Mouse (Mus musculus): ENCODE measurements around the gene Gpa33. TPM values are rescaled to one million over a fixed set of nuclear protein-coding genes. Genes with fewer than 3 reads are reported as not detected.

Gene Gpa33
- polyA plus RNA-seq, 2 experiments, result 1.1 to 1.2 TPM

GRCm38 (mm10) chr1:166094462-166094861, 35.6 kb upstream of the Gpa33 start:
- 79% methylated on average over 3 of the region's 3 CpGs for WGBS
- ATAC-seq (ENCODE audit: low FRiP score, low read depth) (no peak), DNase-seq (ENCODE audit: low spot score) (no peak)
- H3K36me3 ChIP-seq (ENCODE audit: control insufficient read depth, insufficient read depth, low read length), result no peaks in the 10 kb centered on the region
- no peaks in the 10 kb centered on the region for H3K27me3 ChIP-seq (ENCODE audit: control insufficient read depth, insufficient read depth, low read length)
- no peak overlapping the region for H3K9ac ChIP-seq (ENCODE audit: low read depth, low read length, severe bottlenecking)
- TF ChIP-seq POLR2A (IDR thresholded peaks at IDR 0.05; ENCODE audit: borderline replicate concordance, extremely low read depth, insufficient read depth, insufficient read length), result no peak
- H3K9me3 ChIP-seq (ENCODE audit: control insufficient read depth, low read length), result no peaks in the 10 kb centered on the region
- H3K4me3 ChIP-seq (replicated peaks; ENCODE audit: low read length), result no peak overlapping the region
- no peaks in the 10 kb centered on the region for H3K4me1 ChIP-seq (ENCODE audit: control insufficient read depth, insufficient read depth, low read length)
- H3K4me2 ChIP-seq (replicated peaks; ENCODE audit: low read depth, low read length, severe bottlenecking), result no peak overlapping the region
- H3K27ac ChIP-seq (replicated peaks; ENCODE audit: low read depth, low read length), result no peak overlapping the region

- no peaks in the 10 kb centered on the region for H3K4me1 ChIP-seq (ENCODE audit: control insufficient read depth, insufficient read depth, low read length)
- ATAC-seq (ENCODE audit: low FRiP score, low read depth) (no peak), DNase-seq (ENCODE audit: low spot score) (no peak)
- 98% methylated on average over 2 of the region's 2 CpGs for WGBS
- TF ChIP-seq POLR2A (IDR thresholded peaks at IDR 0.05; ENCODE audit: borderline replicate concordance, extremely low read depth, insufficient read depth, insufficient read length), result no peak
- H3K9me3 ChIP-seq (ENCODE audit: control insufficient read depth, low read length), result no peaks in the 10 kb centered on the region
- H3K36me3 ChIP-seq (ENCODE audit: control insufficient read depth, insufficient read depth, low read length), result no peaks in the 10 kb centered on the region
- H3K4me3 ChIP-seq (replicated peaks; ENCODE audit: low read length), result no peak overlapping the region
- no peak overlapping the region for H3K27ac ChIP-seq (replicated peaks; ENCODE audit: low read depth, low read length)
- H3K27me3 ChIP-seq (ENCODE audit: control insufficient read depth, insufficient read depth, low read length), result no peaks in the 10 kb centered on the region
- no peak overlapping the region for H3K4me2 ChIP-seq (replicated peaks; ENCODE audit: low read depth, low read length, severe bottlenecking)
- H3K9ac ChIP-seq (ENCODE audit: low read depth, low read length, severe bottlenecking), result no peak overlapping the region
Measured at GRCm38 (mm10) chr1:166098120-166098519, 31.9 kb upstream of the Gpa33 start.

- WGBS, result 67% methylated on average over 11 of the region's 11 CpGs
- H3K4me1 ChIP-seq (ENCODE audit: control insufficient read depth, insufficient read depth, low read length), result no peaks in the 10 kb centered on the region
- H3K27ac ChIP-seq (replicated peaks; ENCODE audit: low read depth, low read length), result no peak overlapping the region
Measured at GRCm38 (mm10) chr1:166102920-166103608, 27.0 kb upstream of the Gpa33 start.

GRCm38 (mm10) chr1:166104858-166105257, 25.2 kb upstream of the Gpa33 start:
- no peak overlapping the region for H3K27ac ChIP-seq (replicated peaks; ENCODE audit: low read depth, low read length)
- no peaks in the 10 kb centered on the region for H3K9me3 ChIP-seq (ENCODE audit: control insufficient read depth, low read length)
- H3K9ac ChIP-seq (ENCODE audit: low read depth, low read length, severe bottlenecking), result no peak overlapping the region
- DNase-seq (ENCODE audit: low spot score) (no peak), ATAC-seq (ENCODE audit: low FRiP score, low read depth) (no peak)
- 88% methylated on average over 3 of the region's 3 CpGs for WGBS
- no peak overlapping the region for H3K4me2 ChIP-seq (replicated peaks; ENCODE audit: low read depth, low read length, severe bottlenecking)
- H3K36me3 ChIP-seq (ENCODE audit: control insufficient read depth, insufficient read depth, low read length), result no peaks in the 10 kb centered on the region
- H3K4me1 ChIP-seq (ENCODE audit: control insufficient read depth, insufficient read depth, low read length), result no peaks in the 10 kb centered on the region
- TF ChIP-seq POLR2A (IDR thresholded peaks at IDR 0.05; ENCODE audit: borderline replicate concordance, extremely low read depth, insufficient read depth, insufficient read length), result no peak
- no peaks in the 10 kb centered on the region for H3K27me3 ChIP-seq (ENCODE audit: control insufficient read depth, insufficient read depth, low read length)
- no peak overlapping the region for H3K4me3 ChIP-seq (replicated peaks; ENCODE audit: low read length)

More at GRCm38 (mm10) chr1:166102920-166103608, 27.0 kb upstream of the Gpa33 start:
- DNase-seq (ENCODE audit: low spot score) (no peak), ATAC-seq (ENCODE audit: low FRiP score, low read depth) (no peak)
- H3K36me3 ChIP-seq (ENCODE audit: control insufficient read depth, insufficient read depth, low read length), result no peaks in the 10 kb centered on the region
- no peak overlapping the region for H3K9ac ChIP-seq (ENCODE audit: low read depth, low read length, severe bottlenecking)
- H3K27me3 ChIP-seq (ENCODE audit: control insufficient read depth, insufficient read depth, low read length), result no peaks in the 10 kb centered on the region
- TF ChIP-seq POLR2A (IDR thresholded peaks at IDR 0.05; ENCODE audit: borderline replicate concordance, extremely low read depth, insufficient read depth, insufficient read length), result no peak
- H3K4me3 ChIP-seq (replicated peaks; ENCODE audit: low read length), result no peak overlapping the region
- no peak overlapping the region for H3K4me2 ChIP-seq (replicated peaks; ENCODE audit: low read depth, low read length, severe bottlenecking)
- no peaks in the 10 kb centered on the region for H3K9me3 ChIP-seq (ENCODE audit: control insufficient read depth, low read length)

- no peak overlapping the region for H3K27ac ChIP-seq (replicated peaks; ENCODE audit: low read depth, low read length)
- no peak overlapping the region for H3K9ac ChIP-seq (ENCODE audit: low read depth, low read length, severe bottlenecking)
- no peaks in the 10 kb centered on the region for H3K36me3 ChIP-seq (ENCODE audit: control insufficient read depth, insufficient read depth, low read length)
- H3K4me1 ChIP-seq (ENCODE audit: control insufficient read depth, insufficient read depth, low read length), result no peaks in the 10 kb centered on the region
- no peaks in the 10 kb centered on the region for H3K27me3 ChIP-seq (ENCODE audit: control insufficient read depth, insufficient read depth, low read length)
- 71% methylated on average over 6 of the region's 6 CpGs for WGBS
- TF ChIP-seq POLR2A (IDR thresholded peaks at IDR 0.05; ENCODE audit: borderline replicate concordance, extremely low read depth, insufficient read depth, insufficient read length), result no peak
- DNase-seq (ENCODE audit: low spot score) (no peak), ATAC-seq (ENCODE audit: low FRiP score, low read depth) (no peak)
- H3K4me3 ChIP-seq (replicated peaks; ENCODE audit: low read length), result no peak overlapping the region
- no peak overlapping the region for H3K4me2 ChIP-seq (replicated peaks; ENCODE audit: low read depth, low read length, severe bottlenecking)
- H3K9me3 ChIP-seq (ENCODE audit: control insufficient read depth, low read length), result no peaks in the 10 kb centered on the region
Measured at GRCm38 (mm10) chr1:166105464-166105863, 24.6 kb upstream of the Gpa33 start.

All from limb, embryonic 14.5 days (tissue).